Mouse (Mus musculus) embryonic stem cell, embryonic (primary cell): ENCODE measurements at regions not wholly inside any gene's neighbourhood (a gene's known extent, or its start where the extent isn't known, plus 50 kb on each side); places are given as distances from the start of the nearest gene placed in this dataset.

Experiments
- CTCF ChIA-PET, 4 experiments: fragments of 300-600 bp in 2 of 4; fragments of 350-600 bp in 2 of 4; sonication (Branson Sonifier 250); formaldehyde crosslinking; loops; one replicate each; lab custom pipeline; 2022; ENCODE audit warnings: inconsistent platforms in 2 of 4; lab: Charles Lee
- POLR2A ChIA-PET, 4 experiments: fragments of 300-600 bp in 2 of 4; fragments of 350-600 bp in 2 of 4; sonication (Branson Sonifier 250); formaldehyde crosslinking; loops; one replicate each; lab custom pipeline; 2022; ENCODE audit warnings: antibody characterized with exemption in 4 of 4, inconsistent platforms in 1 of 4; lab: Charles Lee

GRCm38 (mm10) chr2:148567930-148568481 lies 104.4 kb upstream of the Nxt1 start:
- CTCF ChIA-PET = interaction anchor here in 1 of 4 experiments (1.1 kb wide), 1 partner anchor 283 kb away, joined by 3 read pairs; no protein-coding TSS in a partner anchor
- POLR2A ChIA-PET = no interaction called here

- POLR2A ChIA-PET = interaction anchor here in 2 of 4 experiments (0.5 kb wide), 2 partner anchors 15 to 143 kb away, joined by 6 to 8 read pairs; no protein-coding TSS in a partner anchor
- CTCF ChIA-PET = no interaction called here
Observed at GRCm38 (mm10) chr2:148563390-148563789, 109.0 kb upstream of the Nxt1 start.

- ChIA-PET POLR2A (no interaction called here), CTCF (no interaction called here)
Observed at GRCm38 (mm10) chr2:148562041-148562440, 110.4 kb upstream of the Nxt1 start.

- ChIA-PET CTCF (interaction anchor here in 1 of 4 experiments (0.6 kb wide), 1 partner anchor 406 kb away, joined by 4 read pairs; no protein-coding TSS in a partner anchor), POLR2A (no interaction called here)
Observed at GRCm38 (mm10) chr2:148560013-148560773, 112.2 kb upstream of the Nxt1 start.

GRCm38 (mm10) chr2:148559376-148559775 lies 113.0 kb upstream of the Nxt1 start:
- ChIA-PET POLR2A (no interaction called here), CTCF (no interaction called here)

GRCm38 (mm10) chr2:148558365-148558764 lies 114.0 kb upstream of the Nxt1 start:
- ChIA-PET POLR2A (no interaction called here), CTCF (no interaction called here)

GRCm38 (mm10) chr2:148551207-148551606 lies 107.8 kb upstream of the Cd93 start:
- POLR2A ChIA-PET = no interaction called here
- CTCF ChIA-PET = no interaction called here

- ChIA-PET CTCF (no interaction called here), POLR2A (no interaction called here)
Observed at GRCm38 (mm10) chr2:148549618-148550017, 106.3 kb upstream of the Cd93 start.

GRCm38 (mm10) chr2:148542340-148542739 lies 99.0 kb upstream of the Cd93 start:
- ChIA-PET POLR2A (no interaction called here), CTCF (no interaction called here)

GRCm38 (mm10) chr2:148537914-148538510 lies 94.6 kb upstream of the Cd93 start:
- POLR2A ChIA-PET = interaction anchor here in 1 of 4 experiments (0.5 to 0.7 kb wide), 2 partner anchors 60 to 769 kb away, joined by 3 to 7 read pairs; no protein-coding TSS in a partner anchor
- CTCF ChIA-PET = no interaction called here

GRCm38 (mm10) chr2:148537251-148537650 lies 93.9 kb upstream of the Cd93 start:
- ChIA-PET CTCF (no interaction called here), POLR2A (interaction anchor here in 1 of 4 experiments (0.5 kb wide), 1 partner anchor 59 kb away, joined by 7 read pairs; no protein-coding TSS in a partner anchor)

GRCm38 (mm10) chr2:148536608-148537007 lies 93.2 kb upstream of the Cd93 start:
- CTCF ChIA-PET = interaction anchor here in 1 of 4 experiments (0.6 kb wide), 1 partner anchor 235 kb away, joined by 4 read pairs; the partner anchor contains the start of gene Cst11

GRCm38 (mm10) chr2:148535562-148536180 lies 92.3 kb upstream of the Cd93 start:
- ChIA-PET CTCF (no interaction called here), POLR2A (no interaction called here)

More at GRCm38 (mm10) chr2:148536608-148537007, 93.2 kb upstream of the Cd93 start:
- POLR2A ChIA-PET = interaction anchor here in 1 of 4 experiments (0.5 kb wide), 1 partner anchor 170 kb away, joined by 4 read pairs; no protein-coding TSS in a partner anchor

GRCm38 (mm10) chr2:148532051-148532450 lies 88.7 kb upstream of the Cd93 start:
- ChIA-PET POLR2A (no interaction called here), CTCF (interaction anchor here in 1 of 4 experiments (0.6 kb wide), 1 partner anchor 33 kb away, joined by 3 read pairs; no protein-coding TSS in a partner anchor)

GRCm38 (mm10) chr2:148530546-148530945 lies 87.2 kb upstream of the Cd93 start:
- POLR2A ChIA-PET = no interaction called here

GRCm38 (mm10) chr2:148529900-148530299 lies 86.5 kb upstream of the Cd93 start:
- POLR2A ChIA-PET = no interaction called here

More at GRCm38 (mm10) chr2:148530546-148530945, 87.2 kb upstream of the Cd93 start:
- CTCF ChIA-PET = no interaction called here

GRCm38 (mm10) chr2:148527755-148528154 lies 84.4 kb upstream of the Cd93 start:
- POLR2A ChIA-PET = no interaction called here
- CTCF ChIA-PET = no interaction called here

More at GRCm38 (mm10) chr2:148529900-148530299, 86.5 kb upstream of the Cd93 start:
- CTCF ChIA-PET = no interaction called here

- POLR2A ChIA-PET = no interaction called here
- CTCF ChIA-PET = no interaction called here
Observed at GRCm38 (mm10) chr2:148525496-148525895, 82.1 kb upstream of the Cd93 start.

- ChIA-PET CTCF (no interaction called here), POLR2A (no interaction called here)
Observed at GRCm38 (mm10) chr2:148523401-148523800, 80.0 kb upstream of the Cd93 start.
